Mouse (Mus musculus) macrophage (primary cell): Measurements from ENCODE around the gene Rnf111. TPM values are rescaled to one million over a fixed set of nuclear protein-coding genes. Genes with fewer than 3 reads are reported as not detected.
"Not testable (repeated sequence)": the region's sequence is repeated elsewhere in the genome, so short reads cannot be mapped to it uniquely, and the experiment has no call there.

Source experiments
- H3K27ac ChIP-seq: fragments of 350-480 bp; formaldehyde crosslinking; 2 replicates; pipeline ENCODE4 v1.9.0; 2021
- H3K36me3 ChIP-seq: fragments of 350-480 bp; formaldehyde crosslinking; 2 replicates; pipeline ENCODE4 v1.9.0; 2021; ENCODE audit errors: inconsistent target
- H3K4me3 ChIP-seq: fragments of 350-480 bp; formaldehyde crosslinking; 2 replicates; pipeline ENCODE4 v1.9.0; 2021; ENCODE audit errors: inconsistent target
- H3K79me2 ChIP-seq: fragments of 350-480 bp; formaldehyde crosslinking; 2 replicates; pipeline ENCODE4 v1.9.0; 2021; ENCODE audit errors: inconsistent target
- WGBS: methylation state at CpG from one replicate; pipeline ENCODE4 v1.1.7; 2026; ENCODE audit warnings: inconsistent platforms; ENCODE audit not compliant: missing documents; 5-methylcytosine and 5-hydroxymethylcytosine counted together
- polyA plus RNA-seq: library from polyadenylated mRNA; stranded (reverse); fragments of 250-400 nt; gene quantifications from 3 replicates; pipeline ENCODE4 v1.2.4, GENCODE M21; 2018; ENCODE audit warnings: inconsistent platforms

Gene Rnf111
- polyA plus RNA-seq, 1 experiment from 2014 or later, result 33.3 TPM

DNA sequence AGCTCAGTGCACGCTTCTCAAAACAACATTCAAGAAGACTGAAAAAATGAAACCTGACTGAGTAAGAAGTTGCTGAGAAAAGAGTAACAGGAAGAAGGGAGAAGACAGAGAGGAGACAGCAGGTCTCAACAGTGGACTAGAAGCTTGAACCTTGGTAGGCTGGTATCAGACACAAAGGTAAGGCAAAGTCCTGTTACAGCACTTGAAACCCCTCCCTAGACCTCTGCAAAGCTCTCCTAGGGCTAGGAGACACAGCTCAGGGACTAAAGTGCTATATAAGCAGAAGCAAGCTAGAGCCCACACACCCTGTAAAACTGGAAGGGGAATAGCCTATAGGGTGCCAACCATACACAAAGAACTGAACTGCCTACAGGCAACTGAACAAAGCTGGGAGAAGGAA is 30.1 kb downstream of the Rnf111 start:
- no peak overlapping the region for H3K27ac ChIP-seq
- H3K4me3 ChIP-seq, result no peak overlapping the region
- H3K79me2 ChIP-seq, result peaks cover 92% of the 10 kb centered on the region
- peaks cover 53% of the 10 kb centered on the region for H3K36me3 ChIP-seq
- WGBS, result 86% methylated on average over 1 of the region's 1 CpGs

GRCm38 (mm10) chr9:70463091-70463490 is 40.4 kb downstream of the Rnf111 start:
- WGBS, result 100% methylated on average over 7 of the region's 13 CpGs
- peaks cover 56% of the 10 kb centered on the region for H3K79me2 ChIP-seq
- H3K4me3 ChIP-seq, H3K27ac ChIP-seq: not testable (repeated sequence)
- peaks cover 27% of the 10 kb centered on the region; the same call in 1 of the 2 replicates for H3K36me3 ChIP-seq

DNA sequence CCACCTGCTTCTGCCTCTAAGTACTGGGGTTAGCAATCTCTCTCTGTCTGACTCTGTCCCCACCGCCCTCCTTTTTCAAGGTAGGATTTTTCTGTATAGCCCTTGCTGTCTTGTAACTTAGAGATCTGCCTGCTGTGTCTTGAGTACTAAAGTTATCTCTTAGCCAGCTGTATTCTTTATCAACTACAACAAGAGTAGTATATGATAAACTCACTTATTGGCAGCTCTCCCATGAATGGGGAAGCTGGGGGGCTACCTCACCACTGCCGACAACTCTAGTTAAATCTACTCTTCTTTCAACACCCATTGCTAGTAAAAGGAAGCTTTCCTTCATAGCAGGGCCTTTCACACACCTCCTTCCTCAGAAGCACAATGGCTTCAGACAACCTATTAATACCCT is 51.2 kb downstream of the Rnf111 start:
- H3K4me3 ChIP-seq, result no peak overlapping the region
- WGBS, result 96% methylated on average over 2 of the region's 2 CpGs

DNA sequence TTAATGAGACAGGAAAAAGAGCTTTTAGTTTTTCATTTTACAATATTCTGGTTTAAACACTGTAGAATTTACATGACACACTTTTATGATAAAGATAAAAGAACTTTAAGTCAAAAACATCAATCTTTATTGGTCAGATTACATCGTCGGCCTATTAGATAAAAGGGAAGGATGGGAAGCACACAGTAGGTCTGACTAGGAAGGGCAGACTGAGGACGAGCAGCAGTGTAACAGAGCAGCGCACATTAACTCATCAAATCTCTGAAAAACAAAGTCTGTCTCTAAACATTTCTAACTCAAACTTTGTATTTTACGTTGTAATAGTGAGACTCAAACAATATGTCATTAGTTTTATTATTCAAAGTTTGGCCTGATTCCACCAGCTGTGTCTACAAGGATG is 54.5 kb downstream of the Rnf111 start:
- 96% methylated on average over 5 of the region's 5 CpGs for WGBS
- H3K79me2 ChIP-seq, result peaks cover 5% of the 10 kb centered on the region; the same call in 1 of the 2 replicates
- H3K4me3 ChIP-seq, result no peak overlapping the region
- H3K27ac ChIP-seq, result no peak overlapping the region
- peaks cover 54% of the 10 kb centered on the region for H3K36me3 ChIP-seq

More for the DNA sequence above, 51.2 kb downstream of the Rnf111 start:
- Histone ChIP-seq H3K79me2 (peaks cover 17% of the 10 kb centered on the region; the same call in 1 of the 2 replicates), H3K36me3 (peaks cover 71% of the 10 kb centered on the region), H3K27ac (no peak overlapping the region)

- H3K27ac ChIP-seq, result no peak overlapping the region
- H3K4me3 ChIP-seq, result no peak overlapping the region
- H3K36me3 ChIP-seq, result peaks cover 61% of the 10 kb centered on the region
- 91% methylated on average over 4 of the region's 4 CpGs for WGBS
- no peaks in the 10 kb centered on the region for H3K79me2 ChIP-seq
Measured at GRCm38 (mm10) chr9:70439959-70440358, 63.6 kb downstream of the Rnf111 start.

DNA sequence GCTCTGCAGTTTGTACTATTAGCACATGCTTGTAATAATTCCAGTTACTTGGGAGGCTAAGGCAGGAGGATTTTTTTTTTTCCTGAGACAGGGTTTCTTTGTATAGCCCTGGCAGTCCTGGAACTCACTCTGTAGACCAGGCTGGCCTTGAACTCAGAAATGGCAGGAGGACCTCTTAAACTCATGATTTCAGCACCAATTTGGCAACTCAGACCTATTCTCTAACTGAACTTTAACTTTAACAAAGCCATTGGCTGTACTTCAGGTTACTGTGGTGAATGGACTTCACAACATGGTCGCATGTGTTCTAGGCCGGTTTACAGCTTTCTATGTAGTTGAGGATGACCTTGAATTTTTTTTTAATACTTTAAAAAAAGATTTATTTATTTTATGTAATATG is 80.9 kb downstream of the Rnf111 start:
- Histone ChIP-seq H3K79me2 (peaks cover 27% of the 10 kb centered on the region), H3K4me3 (no peak overlapping the region), H3K27ac (no peak overlapping the region), H3K36me3 (peaks cover 36% of the 10 kb centered on the region)
- WGBS, result 97% methylated on average over 2 of the region's 2 CpGs

DNA sequence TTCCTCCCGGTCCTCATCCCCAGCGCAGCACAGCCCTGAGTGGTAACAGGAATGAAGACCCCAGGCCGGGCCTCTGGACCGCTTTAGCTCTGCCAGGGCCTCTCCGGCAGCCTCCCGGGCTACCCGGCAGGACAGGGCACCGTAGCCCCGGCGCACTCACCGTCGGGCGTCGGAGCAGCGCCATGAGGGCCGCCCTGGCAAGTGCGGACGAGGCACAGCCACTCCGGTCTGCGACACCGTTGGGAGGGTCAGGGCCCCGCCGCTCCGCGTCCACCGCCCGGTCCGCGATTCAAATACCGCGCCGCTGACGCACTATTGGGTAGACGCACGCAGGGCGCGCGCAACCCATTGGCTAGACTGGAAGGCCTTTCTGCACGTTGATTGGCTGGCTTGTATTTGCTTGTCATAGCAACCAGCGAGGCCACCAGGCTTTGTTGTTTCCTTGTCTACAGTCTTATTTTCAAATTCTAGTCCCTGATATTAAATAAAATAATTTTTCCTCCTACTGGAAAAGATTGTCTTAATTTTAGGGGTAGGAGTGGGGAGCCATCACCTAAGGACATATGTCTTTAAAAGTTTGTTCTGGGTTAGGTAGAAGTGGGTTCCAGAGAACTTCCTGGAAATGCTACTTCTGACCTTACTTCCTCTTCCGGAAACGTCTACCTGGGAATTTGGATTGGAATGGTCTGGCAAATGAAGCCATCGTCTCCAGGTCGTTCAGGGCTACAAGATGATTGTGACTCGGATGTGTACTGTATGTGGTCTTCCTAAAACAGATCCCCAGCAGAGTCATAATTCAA is 82.1 kb downstream of the Rnf111 start, which contains the start of gene Ccnb2:
Gene Ccnb2, minus strand, starts transcription at position 291 of the 800 bp plus-strand sequence.
- Histone ChIP-seq H3K79me2 (peaks cover 27% of the 10 kb centered on the region), H3K4me3 (peak within 1 kb of the TSS; percentile 63), H3K27ac (peak within 1 kb of the TSS; percentile 48), H3K36me3 (peaks cover 24% of the 10 kb centered on the region)
- 1% methylated on average over 45 of the region's 45 CpGs for WGBS

- Histone ChIP-seq H3K4me3 (no peak overlapping the region), H3K79me2 (peaks cover 27% of the 10 kb centered on the region), H3K27ac (no peak overlapping the region), H3K36me3 (0 out of 2 replicates have a peak, but pooled peaks cover 10% of the 10 kb centered on the region)
- WGBS, result 71% methylated on average over 3 of the region's 3 CpGs
Measured at GRCm38 (mm10) chr9:70416412-70416811, 87.1 kb downstream of the Rnf111 start.

- H3K36me3 ChIP-seq, result 0 out of 2 replicates have a peak, but pooled peaks cover 10% of the 10 kb centered on the region
- H3K4me3 ChIP-seq, result no peak overlapping the region
- 99% methylated on average over 7 of the region's 7 CpGs for WGBS
- no peak overlapping the region for H3K27ac ChIP-seq
- H3K79me2 ChIP-seq, result no peaks in the 10 kb centered on the region
Measured at GRCm38 (mm10) chr9:70413038-70413437, 90.5 kb downstream of the Rnf111 start.

DNA sequence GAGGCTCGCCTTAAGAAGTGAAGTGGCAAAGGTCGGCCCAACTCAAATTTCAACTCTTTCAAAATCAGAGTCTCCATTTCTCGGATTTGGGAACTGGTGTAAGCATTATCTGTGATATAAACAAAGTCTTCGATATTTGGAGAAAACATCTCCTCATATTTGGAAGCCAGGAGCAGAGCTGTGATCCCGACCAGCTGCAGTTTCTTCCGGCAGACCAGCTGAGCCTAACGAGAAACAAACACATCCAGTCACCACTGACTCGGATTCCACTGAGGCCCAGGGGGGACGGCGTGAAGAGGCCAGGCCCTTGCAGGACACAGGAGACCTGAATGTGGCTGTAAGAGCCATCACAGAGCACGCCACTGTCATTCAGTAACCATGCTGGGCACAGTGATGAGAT is 92.9 kb downstream of the Rnf111 start:
- Histone ChIP-seq H3K79me2 (no peaks in the 10 kb centered on the region), H3K36me3 (peaks cover 15% of the 10 kb centered on the region; the same call in 1 of the 2 replicates)
- 96% methylated on average over 11 of the region's 11 CpGs for WGBS

DNA sequence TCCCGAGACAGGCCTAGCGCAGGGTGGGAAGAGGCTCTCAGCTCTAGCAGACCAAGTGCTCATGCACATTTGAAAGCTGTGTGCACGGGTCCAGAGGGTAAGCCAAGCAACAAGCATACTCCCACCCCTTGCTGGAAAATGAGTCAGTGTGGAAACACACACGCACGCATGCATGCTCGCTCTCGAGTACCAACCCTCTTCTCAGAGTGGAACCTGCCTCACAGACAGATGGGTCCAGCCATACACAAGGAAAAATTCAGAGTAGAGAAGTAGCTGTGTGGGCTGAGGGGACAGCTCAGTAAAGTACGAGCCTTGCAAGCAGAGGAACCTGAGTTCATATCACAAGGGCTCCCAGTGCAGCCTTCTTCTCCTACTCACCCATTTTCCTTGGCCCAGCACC is 93.8 kb downstream of the Rnf111 start:
- no peaks in the 10 kb centered on the region for H3K79me2 ChIP-seq
- H3K4me3 ChIP-seq, result no peak overlapping the region
- WGBS, result 96% methylated on average over 8 of the region's 8 CpGs
- H3K36me3 ChIP-seq, result peaks cover 15% of the 10 kb centered on the region; the same call in 1 of the 2 replicates
- no peak overlapping the region for H3K27ac ChIP-seq

More for the DNA sequence above, 92.9 kb downstream of the Rnf111 start:
- Histone ChIP-seq H3K4me3 (no peak overlapping the region), H3K27ac (no peak overlapping the region)

DNA sequence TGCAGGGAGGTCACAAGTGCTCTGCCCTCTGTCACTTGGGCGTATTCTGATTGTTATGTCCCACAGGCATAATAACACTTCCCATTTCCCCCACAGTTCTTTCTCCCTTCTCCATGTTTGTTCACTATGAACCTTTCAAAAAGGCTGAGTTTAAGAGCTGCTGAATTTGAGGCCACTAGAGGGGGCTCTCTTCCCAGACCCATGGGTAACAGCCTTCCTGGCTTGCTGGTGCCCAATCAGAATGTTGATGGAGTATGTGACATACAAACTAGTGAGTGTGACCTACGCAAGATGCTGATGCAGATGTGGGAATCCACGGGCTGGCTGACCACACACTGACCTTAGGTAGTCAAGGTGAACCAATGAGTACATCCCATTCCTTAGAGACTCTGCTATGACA is 94.7 kb downstream of the Rnf111 start:
- Histone ChIP-seq H3K79me2 (no peaks in the 10 kb centered on the region), H3K4me3 (no peak overlapping the region), H3K36me3 (peaks cover 15% of the 10 kb centered on the region; the same call in 1 of the 2 replicates), H3K27ac (no peak overlapping the region)
- WGBS, result 92% methylated on average over 3 of the region's 3 CpGs

DNA sequence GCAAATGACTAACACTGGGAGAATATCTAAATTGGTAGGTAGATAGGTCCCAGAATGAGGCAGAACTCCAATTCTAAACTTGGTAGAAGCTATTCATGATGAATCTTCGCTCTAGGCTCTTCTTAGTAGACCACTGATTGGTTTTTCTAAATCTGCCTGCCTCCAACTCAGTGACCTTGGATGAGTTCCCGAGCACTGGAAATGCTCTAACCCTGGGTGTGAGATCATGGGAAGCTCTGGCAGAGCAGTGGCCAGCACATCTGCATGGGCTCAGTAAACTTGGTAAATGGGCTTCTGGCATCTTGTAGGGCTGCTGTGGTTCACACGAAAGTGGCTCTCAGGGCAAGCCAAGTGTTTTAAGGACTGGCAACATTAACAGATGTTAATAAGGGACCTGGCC is 96.9 kb downstream of the Rnf111 start:
- 93% methylated on average over 3 of the region's 3 CpGs for WGBS

DNA sequence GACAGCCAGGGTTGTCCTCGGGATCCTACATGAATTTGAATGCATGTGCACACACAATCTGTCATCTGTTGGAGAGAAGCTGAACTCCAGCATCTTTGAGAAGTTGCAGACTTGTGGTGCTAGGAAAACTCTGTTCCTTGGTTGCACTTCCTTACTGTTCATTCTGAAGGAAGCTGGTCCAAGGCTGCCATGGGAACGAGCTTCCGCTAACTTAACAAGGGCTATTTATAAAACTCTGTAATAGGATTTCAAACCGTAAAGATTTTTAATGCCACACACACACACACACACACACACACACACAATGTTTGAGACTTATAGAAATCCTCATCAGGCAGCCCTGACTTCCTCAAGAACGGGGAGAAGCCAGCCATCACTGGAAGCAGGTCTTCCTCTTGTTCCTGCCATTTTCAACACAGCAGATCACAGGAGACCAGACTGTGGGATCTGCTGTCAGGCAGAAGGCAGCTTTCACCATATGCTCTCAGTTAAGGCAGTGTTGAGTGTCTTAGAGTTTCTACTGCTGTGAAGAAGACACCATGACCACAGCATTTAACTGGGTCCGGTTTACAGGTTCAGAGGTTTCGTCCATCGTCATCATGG is 101.5 kb downstream of the Rnf111 start:
- peaks cover 18% of the 10 kb centered on the region; the same call in 1 of the 2 replicates for H3K36me3 ChIP-seq
- no peak overlapping the region for H3K27ac ChIP-seq
- H3K4me3 ChIP-seq, result no peak overlapping the region
- H3K79me2 ChIP-seq, result no peaks in the 10 kb centered on the region
- WGBS, result 83% methylated on average over 8 of the region's 8 CpGs

More for the DNA sequence above, 96.9 kb downstream of the Rnf111 start:
- no peak overlapping the region for H3K4me3 ChIP-seq
- no peaks in the 10 kb centered on the region for H3K79me2 ChIP-seq
- H3K36me3 ChIP-seq, result peaks cover 5% of the 10 kb centered on the region; the same call in 1 of the 2 replicates
- H3K27ac ChIP-seq, result no peak overlapping the region

DNA sequence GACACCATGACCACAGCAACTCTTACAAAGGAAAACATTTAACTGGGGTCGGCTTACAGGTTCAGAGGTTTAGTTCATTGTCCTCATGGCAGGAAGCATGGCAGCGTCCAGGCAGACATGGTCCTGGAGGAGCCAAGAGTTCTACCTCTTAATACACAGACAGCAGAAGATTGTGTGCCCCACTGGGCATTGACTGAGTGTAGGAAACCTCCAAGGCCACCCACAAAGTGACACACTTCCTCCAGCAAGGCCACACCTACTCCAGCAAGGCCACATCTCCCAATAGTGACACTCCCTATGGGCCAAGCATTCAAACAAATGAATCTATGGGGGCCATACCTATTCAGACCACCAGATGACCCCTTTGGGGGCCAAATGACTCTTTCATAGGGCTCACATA is 107.4 kb downstream of the Rnf111 start:
- WGBS, result 96% methylated on average over 2 of the region's 2 CpGs
- peaks cover 39% of the 10 kb centered on the region for H3K36me3 ChIP-seq
- no peak overlapping the region for H3K27ac ChIP-seq
- no peaks in the 10 kb centered on the region for H3K79me2 ChIP-seq
- H3K4me3 ChIP-seq, result no peak overlapping the region
